Mouse (Mus musculus): Measurements from ENCODE around the gene Zfp42. TPM values are rescaled to one million over a fixed set of nuclear protein-coding genes. Genes with fewer than 3 reads are reported as not detected.

The Zfp42 gene
- polyA plus RNA-seq (2017; shearing (Covaris generic)), result not detected

DNA sequence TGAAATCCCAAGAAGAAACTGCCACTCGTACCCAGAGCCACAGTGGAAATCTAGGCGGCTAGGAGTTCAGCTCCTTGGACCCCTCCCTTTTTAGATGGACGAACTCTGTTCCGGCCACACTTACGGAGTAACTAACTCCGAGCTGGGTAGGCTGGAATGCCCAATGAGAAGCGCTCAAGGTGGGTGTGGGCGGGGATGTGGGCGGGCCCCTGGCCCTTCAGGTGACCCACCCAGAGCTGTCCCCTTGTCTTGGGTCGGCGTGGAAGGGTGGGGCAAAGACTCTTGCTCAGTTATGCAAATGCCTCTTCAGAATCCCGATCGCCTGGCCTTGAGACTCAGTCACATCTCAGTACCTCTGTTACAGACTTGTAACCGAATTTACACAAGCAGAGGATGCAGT lies at the start of gene Zfp42:
Gene Zfp42 (minus strand): TSS at position 85 of the 400 bp plus-strand sequence.

Other genes starting within 250 kb of the Zfp42 start
- not detected for gene Triml1, start 165.5 kb downstream of the Zfp42 start, polyA plus RNA-seq (2017; shearing (Covaris generic))
- 0.19 TPM for gene Triml2, start 126.4 kb downstream of the Zfp42 start, polyA plus RNA-seq (2017; shearing (Covaris generic))
- gene Adam26b, start 221.1 kb upstream of the Zfp42 start, polyA plus RNA-seq (2017; shearing (Covaris generic)), result not detected

Data from CD4-positive, CD25-positive, alpha-beta regulatory T cell (primary cell).